Mouse (Mus musculus): ENCODE results near the gene Igsf1. TPM values are rescaled to one million over a fixed set of nuclear protein-coding genes. Genes with fewer than 3 reads are reported as not detected.

Igsf1 gene
- polyA plus RNA-seq (2011; ENCODE audit: insufficient read depth, insufficient read length, low replicate concordance, missing spikeins) = not detected in 2 replicates

- TF ChIP-seq POLR2A (IDR thresholded peaks at IDR 0.05; ENCODE audit: borderline replicate concordance, control insufficient read depth, low read depth, low read length) = no peak
- TF ChIP-seq CTCF (IDR thresholded peaks at IDR 0.05; ENCODE audit: control insufficient read depth, insufficient read depth, low read length) = no peak
- no peaks in the 10 kb centered on the region for H3K4me1 ChIP-seq (ENCODE audit: control insufficient read depth, insufficient read depth, low read length)
- no peak within 1 kb of the TSS for H3K27ac ChIP-seq (ENCODE audit: control insufficient read depth, insufficient read depth, low read depth, low read length, poor library complexity)
- 13% methylated on average over 27 of the region's 28 CpGs for WGBS
- H3K4me3 ChIP-seq (replicated peaks; ENCODE audit: control insufficient read depth, low read depth, low read length) = no peak within 1 kb of the TSS
These were observed at the start of gene Igsf1 for GRCm38 (mm10) chrX:49797213-49798019. Gene Igsf1 (minus strand): TSS chrX:49797749.

GRCm38 (mm10) chrX:49770828-49771227 lies 26.7 kb downstream of the Igsf1 start:
- no peak for TF ChIP-seq CTCF (IDR thresholded peaks at IDR 0.05; ENCODE audit: control insufficient read depth, insufficient read depth, low read length)
- no peak for TF ChIP-seq POLR2A (IDR thresholded peaks at IDR 0.05; ENCODE audit: borderline replicate concordance, control insufficient read depth, low read depth, low read length)
- Histone ChIP-seq H3K4me1 (ENCODE audit: control insufficient read depth, insufficient read depth, low read length) (no peaks in the 10 kb centered on the region), H3K27ac (ENCODE audit: control insufficient read depth, insufficient read depth, low read depth, low read length, poor library complexity) (no peak overlapping the region), H3K4me3 (replicated peaks; ENCODE audit: control insufficient read depth, low read depth, low read length) (no peak overlapping the region)
- 26% methylated on average over 2 of the region's 2 CpGs for WGBS

- TF ChIP-seq POLR2A (IDR thresholded peaks at IDR 0.05; ENCODE audit: borderline replicate concordance, control insufficient read depth, low read depth, low read length) (no peak), CTCF (IDR thresholded peaks at IDR 0.05; ENCODE audit: control insufficient read depth, insufficient read depth, low read length) (no peak)
- H3K27ac ChIP-seq (ENCODE audit: control insufficient read depth, insufficient read depth, low read depth, low read length, poor library complexity) = no peak overlapping the region
- 50% methylated on average over 5 of the region's 5 CpGs for WGBS
- no peak overlapping the region for H3K4me3 ChIP-seq (replicated peaks; ENCODE audit: control insufficient read depth, low read depth, low read length)
- H3K4me1 ChIP-seq (ENCODE audit: control insufficient read depth, insufficient read depth, low read length) = no peaks in the 10 kb centered on the region
These were observed 52.4 kb downstream of the Igsf1 start for GRCm38 (mm10) chrX:49745192-49745591.

- H3K4me3 ChIP-seq (replicated peaks; ENCODE audit: control insufficient read depth, low read depth, low read length) = no peak within 1 kb of the TSS
- 69% methylated on average over 2 of the region's 2 CpGs for WGBS
- TF ChIP-seq CTCF (IDR thresholded peaks at IDR 0.05; ENCODE audit: control insufficient read depth, insufficient read depth, low read length) (no peak), POLR2A (IDR thresholded peaks at IDR 0.05; ENCODE audit: borderline replicate concordance, control insufficient read depth, low read depth, low read length) (no peak)
- H3K4me1 ChIP-seq (ENCODE audit: control insufficient read depth, insufficient read depth, low read length) = no peaks in the 10 kb centered on the region
- no peak within 1 kb of the TSS for H3K27ac ChIP-seq (ENCODE audit: control insufficient read depth, insufficient read depth, low read depth, low read length, poor library complexity)
These were observed 62.6 kb downstream of the Igsf1 start, which contains the start of gene Olfr1321 for GRCm38 (mm10) chrX:49734959-49735358. Gene Olfr1321 (minus strand): TSS chrX:49735059.

Other genes with a start within 250 kb of the Igsf1 start
- gene Olfr1320, start 125.4 kb downstream of the Igsf1 start, polyA plus RNA-seq (2011; ENCODE audit: insufficient read depth, insufficient read length, low replicate concordance, missing spikeins) = not detected in 2 replicates
- gene Olfr1321, start 62.7 kb downstream of the Igsf1 start, polyA plus RNA-seq (2011; ENCODE audit: insufficient read depth, insufficient read length, low replicate concordance, missing spikeins) = not detected in 2 replicates
- gene Olfr1322, start 93.7 kb upstream of the Igsf1 start, polyA plus RNA-seq (2011; ENCODE audit: insufficient read depth, insufficient read length, low replicate concordance, missing spikeins) = 0.25 TPM in 1 of 2 replicates, not detected in the other
- not detected in 2 replicates for gene Olfr1323, start 221.6 kb upstream of the Igsf1 start, polyA plus RNA-seq (2011; ENCODE audit: insufficient read depth, insufficient read length, low replicate concordance, missing spikeins)